Mouse (Mus musculus) hindbrain, embryonic 14.5 days (tissue): ENCODE measurements around the gene Wfdc11. TPM values are rescaled to one million over a fixed set of nuclear protein-coding genes. Genes with fewer than 3 reads are reported as not detected.
"Not testable (repeated sequence)": the region's sequence is repeated elsewhere in the genome, so short reads cannot be mapped to it uniquely, and the experiment has no call there.

Source experiments
- ATAC-seq: fragments of 200-750 bp; cut with Nextera tagmentation; 2 replicates; pipeline ENCODE4 v1.8.0; 2017; ENCODE audit warnings: moderate number of reproducible peaks, mild to moderate bottlenecking, moderate TSS enrichment, moderate library complexity; ENCODE audit not compliant: low FRiP score
- DNase-seq: peaks from one replicate; pipeline ENCODE4 v3.0.0-alpha.2; 2015; ENCODE audit warnings: low spot score
- H3K27ac ChIP-seq: fragments of 300-500 bp; sonication (generic); 2 replicates; pipeline ENCODE4 v1.5.1; 2014; ENCODE audit warnings: mild to moderate bottlenecking, moderate library complexity
- H3K27me3 ChIP-seq: fragments of 300-500 bp; sonication (generic); 2 replicates; pipeline ENCODE4 v1.6.1; 2014; ENCODE audit warnings: mild to moderate bottlenecking, low read length, mixed read lengths; ENCODE audit not compliant: control insufficient read depth, insufficient read depth
- H3K36me3 ChIP-seq: fragments of 300-500 bp; sonication (generic); replicated peaks from 2 replicates; pipeline ENCODE4 v1.6.1; 2014; ENCODE audit not compliant: control insufficient read depth, insufficient read depth
- H3K4me1 ChIP-seq: fragments of 300-500 bp; sonication (generic); replicated peaks from 2 replicates; pipeline ENCODE4 v1.6.1; 2014; ENCODE audit warnings: antibody characterized with exemption, low read length, mixed read lengths; ENCODE audit not compliant: control insufficient read depth, insufficient read depth
- H3K4me2 ChIP-seq: fragments of 300-500 bp; sonication (generic); replicated peaks from 2 replicates; pipeline ENCODE4 v1.6.1; 2014; ENCODE audit warnings: mild to moderate bottlenecking, moderate library complexity
- H3K4me3 ChIP-seq: fragments of 300-500 bp; sonication (generic); replicated peaks from 2 replicates; pipeline ENCODE4 v1.5.1; 2014; ENCODE audit warnings: mild to moderate bottlenecking, low read length
- H3K9ac ChIP-seq: fragments of 300-500 bp; sonication (generic); 2 replicates; pipeline ENCODE4 v1.6.1; 2014
- H3K9me3 ChIP-seq: fragments of 300-500 bp; sonication (generic); 2 replicates; pipeline ENCODE4 v1.6.1; 2016; ENCODE audit warnings: low read length; ENCODE audit not compliant: control insufficient read depth
- WGBS: fragments of 180-500 bp; shearing (Covaris S2); extraction: QIAGEN DNeasy Blood & Tissue Kit; methylation state at CpG from one replicate; pipeline ENCODE4 v1.1.7; 2014; 5-methylcytosine and 5-hydroxymethylcytosine counted together
- polyA plus RNA-seq: library from polyadenylated mRNA; unstranded; fragments of >200 nt; fragmentation: Nextera tagmentation; extraction: Ambion mirVana; gene quantifications from 2 replicates; pipeline ENCODE4 v1.2.1, GENCODE M21; 2014

Gene Wfdc11
- polyA plus RNA-seq, 1 experiment from 2014 or later = not detected

DNA sequence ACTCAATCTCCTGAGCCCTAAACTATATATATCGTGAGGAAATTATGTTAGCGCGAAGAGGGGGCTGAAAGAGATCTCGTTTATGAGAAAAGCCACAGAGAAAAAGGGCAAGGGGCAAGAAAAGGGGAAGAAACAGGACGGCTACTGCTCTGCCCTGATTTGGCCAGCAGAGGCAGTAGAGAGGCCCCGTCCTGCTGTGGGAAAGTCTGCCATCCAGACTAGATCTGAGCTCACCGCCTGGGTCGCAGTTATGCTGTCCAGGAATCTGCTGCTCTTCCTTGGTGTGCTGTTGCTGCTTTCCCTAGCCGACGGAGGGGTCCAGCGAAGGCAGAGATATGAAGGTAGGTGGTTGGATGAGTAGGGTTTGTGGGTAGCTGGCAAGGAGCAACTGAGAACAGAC lies 18.0 kb downstream of the Wfdc11 start, which contains the start of gene Wfdc10:
Gene Wfdc10 (plus strand): TSS at position 189 of the 400 bp plus-strand sequence.
- H3K9me3 ChIP-seq = no peaks in the 10 kb centered on the region
- ATAC-seq = no peak

DNA sequence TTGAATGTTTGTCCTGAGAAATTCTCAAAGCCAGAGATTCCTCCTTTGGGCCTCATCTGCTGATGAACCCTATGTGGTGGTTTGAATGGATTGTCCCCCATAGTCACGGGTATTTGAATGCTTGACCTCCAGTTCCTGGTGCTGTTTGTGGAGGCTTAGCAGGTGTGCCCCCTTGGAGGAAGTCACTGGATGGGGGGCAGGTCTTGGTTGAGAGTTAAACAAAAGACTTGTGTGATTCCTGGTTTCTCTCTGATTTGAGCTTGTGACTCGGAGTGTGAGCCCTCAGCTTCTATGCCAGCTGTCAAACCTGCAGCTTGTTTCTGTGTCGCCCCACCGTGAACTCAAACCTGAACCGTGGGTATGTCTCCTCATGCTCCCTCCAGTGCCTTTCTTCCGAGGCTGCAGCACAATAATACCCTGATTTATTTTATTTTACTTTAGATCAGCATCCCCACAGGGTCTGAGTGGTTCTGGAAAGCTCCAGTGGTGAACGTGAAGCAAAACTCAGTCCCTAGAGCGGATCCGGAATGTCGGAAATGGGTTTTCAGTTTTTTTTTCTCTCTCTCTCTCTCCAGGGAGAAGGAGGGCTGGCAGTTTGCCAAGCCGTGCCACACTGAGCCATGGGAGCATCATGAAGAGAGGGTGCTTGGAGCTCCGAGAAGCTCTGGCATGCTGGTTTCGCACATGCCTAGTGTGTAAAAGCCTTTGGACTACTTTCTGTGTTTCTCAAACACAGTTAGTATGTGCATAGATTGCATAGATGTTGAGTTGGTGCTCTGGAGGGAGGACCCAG lies 31.8 kb downstream of the Wfdc11 start:
- Histone ChIP-seq H3K36me3 (no peaks in the 10 kb centered on the region), H3K4me1 (no peaks in the 10 kb centered on the region), H3K4me2 (no peak overlapping the region), H3K9ac (no peak overlapping the region), H3K27me3 (no peaks in the 10 kb centered on the region), H3K27ac (no peak overlapping the region), H3K4me3 (no peak overlapping the region), H3K9me3 (no peaks in the 10 kb centered on the region)
- DNase-seq = no peak
- ATAC-seq = no peak
- WGBS = 72% methylated on average over 13 of the region's 13 CpGs

More for the DNA sequence above, 18.0 kb downstream of the Wfdc11 start, which contains the start of gene Wfdc10:
- Histone ChIP-seq H3K4me3 (no peak within 1 kb of the TSS), H3K4me1 (no peaks in the 10 kb centered on the region), H3K36me3 (no peaks in the 10 kb centered on the region), H3K4me2 (no peak within 1 kb of the TSS), H3K27ac (no peak within 1 kb of the TSS), H3K9ac (no peak within 1 kb of the TSS), H3K27me3 (no peaks in the 10 kb centered on the region)
- peak; percentile 61 for DNase-seq
- WGBS = 23% methylated on average over 11 of the region's 11 CpGs

DNA sequence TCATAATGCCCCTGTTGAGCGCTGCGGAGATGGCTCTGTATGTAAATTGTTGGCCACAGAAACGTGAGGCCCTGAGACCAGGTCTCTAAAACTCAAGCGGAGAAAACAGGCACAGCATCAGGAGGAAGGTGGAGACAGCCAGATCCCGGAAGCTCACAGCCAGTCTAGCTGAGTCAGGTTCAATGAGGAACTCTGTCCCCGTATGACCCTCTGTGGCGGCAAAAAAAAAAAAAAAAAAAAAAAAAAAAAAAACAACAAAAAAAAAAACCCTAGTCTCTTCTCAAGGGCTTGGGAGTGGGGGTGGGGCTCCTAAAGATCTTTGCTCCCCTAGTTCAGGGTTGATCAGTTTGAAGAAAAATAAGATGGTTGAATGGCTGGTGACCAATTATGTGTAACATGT lies 32.8 kb downstream of the Wfdc11 start:
- WGBS = 68% methylated on average over 7 of the region's 7 CpGs

DNA sequence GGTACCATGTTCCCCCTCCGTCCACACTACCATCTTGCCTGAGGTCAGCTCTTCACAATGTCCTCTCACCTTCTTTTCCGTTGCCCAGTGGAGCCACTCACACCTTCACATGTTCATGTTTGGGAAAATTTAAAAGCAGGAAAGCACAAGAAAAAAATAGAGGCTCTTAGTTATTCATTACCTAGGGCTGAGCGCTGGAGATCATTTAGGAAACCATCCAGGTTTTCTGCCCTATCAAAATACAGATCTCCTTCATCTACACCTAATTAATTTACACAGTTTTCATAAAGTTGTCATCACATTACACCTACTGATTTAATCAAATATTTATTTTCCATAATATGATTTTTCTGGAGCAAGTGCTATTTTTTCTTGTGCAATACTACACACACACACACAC lies 35.2 kb downstream of the Wfdc11 start, which contains the start of gene Wfdc16:
Gene Wfdc16 (minus strand): TSS at position 101 of the 400 bp plus-strand sequence.
- ATAC-seq = no peak
- H3K4me3 ChIP-seq = no peak within 1 kb of the TSS
- H3K27me3 ChIP-seq = no peaks in the 10 kb centered on the region
- no peak within 1 kb of the TSS for H3K27ac ChIP-seq
- H3K9me3 ChIP-seq = no peaks in the 10 kb centered on the region
- 89% methylated on average over 3 of the region's 3 CpGs for WGBS
- no peak within 1 kb of the TSS for H3K4me2 ChIP-seq
- no peaks in the 10 kb centered on the region for H3K4me1 ChIP-seq
- no peak within 1 kb of the TSS for H3K9ac ChIP-seq
- H3K36me3 ChIP-seq = no peaks in the 10 kb centered on the region
- no peak for DNase-seq

More for the DNA sequence above, 32.8 kb downstream of the Wfdc11 start:
- Histone ChIP-seq H3K4me3 (no peak overlapping the region), H3K4me1 (no peaks in the 10 kb centered on the region), H3K27ac (no peak overlapping the region), H3K4me2 (no peak overlapping the region), H3K27me3 (no peaks in the 10 kb centered on the region), H3K9ac (no peak overlapping the region), H3K36me3 (no peaks in the 10 kb centered on the region), H3K9me3 (no peaks in the 10 kb centered on the region)
- ATAC-seq = no peak
- DNase-seq = no peak

DNA sequence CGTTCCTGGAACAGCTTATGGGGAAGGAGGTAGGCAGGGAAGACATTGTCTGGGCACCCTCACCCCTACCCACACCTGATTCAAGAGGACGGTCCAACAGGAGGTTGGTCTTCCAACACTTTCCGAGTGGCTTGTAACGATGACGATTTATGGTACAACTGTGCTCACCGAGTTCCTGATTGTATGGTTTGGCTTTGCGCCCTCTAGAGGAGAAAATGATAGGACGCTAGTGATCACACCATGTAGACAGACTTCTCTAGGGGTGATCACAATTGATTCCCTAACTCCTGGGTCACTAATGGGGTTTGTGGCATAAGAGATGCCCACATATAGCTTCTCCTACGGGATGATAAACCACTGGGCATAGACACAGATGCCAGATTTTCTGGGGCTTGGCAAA lies 38.6 kb downstream of the Wfdc11 start:
- H3K4me1 ChIP-seq = no peaks in the 10 kb centered on the region
- H3K36me3 ChIP-seq = no peaks in the 10 kb centered on the region
- ATAC-seq (no peak), DNase-seq (no peak)
- H3K9me3 ChIP-seq = no peaks in the 10 kb centered on the region
- H3K27me3 ChIP-seq = no peaks in the 10 kb centered on the region
- H3K4me2 ChIP-seq = no peak overlapping the region
- no peak overlapping the region for H3K4me3 ChIP-seq
- H3K9ac ChIP-seq = no peak overlapping the region
- H3K27ac ChIP-seq = no peak overlapping the region
- WGBS = 84% methylated on average over 9 of the region's 9 CpGs

DNA sequence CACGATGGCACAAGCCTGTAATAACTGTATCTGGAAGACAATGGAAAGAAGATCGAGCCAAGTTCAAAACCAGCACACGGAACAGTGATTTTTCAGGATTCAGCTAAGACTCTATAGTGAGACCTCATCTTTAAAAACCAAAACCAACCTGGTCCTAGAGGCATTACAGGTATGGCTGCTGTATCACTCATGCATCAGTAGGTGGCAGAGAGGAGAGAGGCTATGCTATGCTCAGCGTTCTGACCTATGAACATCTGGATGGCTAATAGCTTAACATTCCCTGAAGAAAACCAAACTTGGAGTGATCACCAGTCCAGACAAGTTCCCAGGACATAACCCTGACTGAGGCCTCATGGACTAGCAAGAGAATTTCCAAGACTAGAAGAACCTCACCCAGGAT lies 52.1 kb downstream of the Wfdc11 start:
- Histone ChIP-seq H3K27ac (no peak overlapping the region), H3K36me3 (no peaks in the 10 kb centered on the region), H3K4me2 (no peak overlapping the region), H3K27me3 (no peaks in the 10 kb centered on the region), H3K4me3 (no peak overlapping the region), H3K4me1 (no peaks in the 10 kb centered on the region), H3K9ac (no peak overlapping the region), H3K9me3 (no peaks in the 10 kb centered on the region)
- DNase-seq (no peak), ATAC-seq (no peak)
- 80% methylated on average over 4 of the region's 4 CpGs for WGBS

DNA sequence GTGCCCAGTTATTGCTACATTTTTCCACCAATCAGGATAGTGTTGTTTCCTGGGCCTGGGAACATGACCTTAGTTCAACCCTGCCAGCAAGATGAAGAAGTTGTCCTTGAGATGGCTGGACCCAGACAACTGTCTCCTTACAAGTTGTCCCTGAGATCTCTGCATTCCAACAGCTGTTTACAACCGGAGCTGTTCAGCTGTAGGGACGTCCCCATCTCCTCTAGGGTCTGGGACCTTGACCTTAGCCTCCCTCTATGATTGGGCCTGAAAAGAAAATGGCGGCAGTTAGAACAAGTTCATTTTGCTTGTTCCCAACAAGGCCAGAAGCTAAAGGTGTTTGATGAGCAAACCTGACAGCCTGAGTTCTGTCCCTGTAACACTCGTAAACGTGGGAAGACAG lies 54.8 kb downstream of the Wfdc11 start:
- H3K36me3 ChIP-seq = no peaks in the 10 kb centered on the region
- WGBS = 85% methylated on average over 5 of the region's 5 CpGs

DNA sequence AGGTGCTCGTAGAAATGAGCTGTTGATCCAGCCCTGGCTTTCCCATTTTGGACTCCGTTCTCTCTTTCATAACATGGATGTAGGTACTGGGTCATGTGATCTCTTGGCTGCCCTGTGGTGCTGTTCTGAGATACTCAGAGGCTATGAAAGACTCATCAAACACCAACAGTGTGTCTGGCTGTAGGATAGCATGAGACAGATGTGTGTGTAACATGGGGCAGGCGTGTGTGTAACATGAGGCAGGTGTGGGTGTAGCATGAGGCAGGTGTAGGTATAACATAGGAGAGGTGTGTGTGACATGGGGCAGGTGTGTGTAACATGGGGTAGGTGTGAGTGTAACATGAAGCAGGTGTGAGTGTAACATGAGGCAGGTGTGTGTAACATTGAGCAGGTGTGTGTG lies 58.5 kb downstream of the Wfdc11 start:
- no peaks in the 10 kb centered on the region for H3K9me3 ChIP-seq
- WGBS = 93% methylated on average over 3 of the region's 3 CpGs
- no peak overlapping the region for H3K27ac ChIP-seq
- H3K4me3 ChIP-seq = no peak overlapping the region
- ATAC-seq = no peak
- H3K4me1 ChIP-seq = no peaks in the 10 kb centered on the region
- no peaks in the 10 kb centered on the region for H3K27me3 ChIP-seq
- no peak overlapping the region for H3K9ac ChIP-seq
- H3K4me2 ChIP-seq = no peak overlapping the region
- no peaks in the 10 kb centered on the region for H3K36me3 ChIP-seq
- no peak for DNase-seq

More for the DNA sequence above, 54.8 kb downstream of the Wfdc11 start:
- Histone ChIP-seq H3K4me1 (no peaks in the 10 kb centered on the region), H3K4me2 (no peak overlapping the region), H3K4me3 (no peak overlapping the region), H3K9ac (no peak overlapping the region), H3K27me3 (no peaks in the 10 kb centered on the region), H3K27ac (no peak overlapping the region), H3K9me3 (no peaks in the 10 kb centered on the region)
- ATAC-seq (no peak), DNase-seq (no peak)

DNA sequence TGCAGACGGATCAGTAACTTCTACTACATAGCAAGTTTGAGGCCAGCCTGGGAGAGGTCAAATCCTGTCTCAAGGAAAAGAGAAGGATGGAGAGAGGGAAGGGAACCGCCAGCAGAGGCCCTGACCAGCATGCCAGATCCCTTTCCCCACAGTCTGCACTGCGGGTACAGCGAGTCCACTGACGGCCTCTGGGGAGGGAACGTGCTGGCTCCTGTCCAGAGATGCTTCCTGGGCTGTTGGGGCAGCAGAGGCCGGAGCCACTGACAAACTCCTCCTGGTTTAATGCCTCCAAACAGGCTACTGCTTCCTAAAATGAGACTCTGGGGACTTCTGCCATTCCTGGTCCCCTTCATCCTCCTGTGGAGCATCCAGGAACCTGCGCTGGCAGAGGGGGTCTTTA lies 60.4 kb downstream of the Wfdc11 start, which contains the start of the genes Wfdc6b and Wfdc8:
Gene Wfdc6b (plus strand): TSS at position 52 of the 400 bp plus-strand sequence.
Gene Wfdc8 (minus strand): TSS at position 156 of the 400 bp plus-strand sequence.
- not testable (repeated sequence) for DNase-seq, ATAC-seq

More for the DNA sequence above, 60.4 kb downstream of the Wfdc11 start, which contains the start of the genes Wfdc6b and Wfdc8:
- not testable (repeated sequence) for H3K9me3 ChIP-seq, H3K4me1 ChIP-seq, H3K4me2 ChIP-seq, H3K4me3 ChIP-seq, H3K36me3 ChIP-seq, H3K27me3 ChIP-seq, H3K9ac ChIP-seq, H3K27ac ChIP-seq
- WGBS = 51% methylated on average over 8 of the region's 8 CpGs
